Mouse (Mus musculus): Measurements from ENCODE around the gene Ces1e.

Ces1e gene

DNA sequence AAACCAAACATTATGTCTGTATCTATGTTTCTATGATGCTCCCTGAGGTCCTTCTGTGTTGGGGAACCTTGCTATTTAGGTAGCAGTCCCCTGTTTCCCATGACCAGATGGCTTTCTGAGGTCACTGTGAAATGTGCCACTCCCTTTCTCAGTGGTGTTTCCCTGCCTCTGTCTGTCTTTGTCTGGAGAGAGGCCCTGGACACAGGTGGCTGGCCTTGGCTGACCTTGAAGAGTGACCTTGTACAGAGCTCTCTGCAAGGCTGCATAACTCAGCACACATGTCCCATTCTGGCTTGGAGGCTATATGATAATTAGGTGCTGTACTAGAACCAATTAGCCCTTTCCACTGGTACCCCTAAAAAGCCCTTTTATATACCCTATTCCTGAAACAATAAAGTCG is 52.8 kb downstream of the Ces1e start:
- no peak for DNase-seq (ENCODE audit: low spot score)

GRCm38 (mm10) chr8:93174554-93174953 is 54.9 kb downstream of the Ces1e start:
- no peak for DNase-seq (ENCODE audit: low spot score)

GRCm38 (mm10) chr8:93171846-93172590 is 57.4 kb downstream of the Ces1e start:
- no peak for DNase-seq (ENCODE audit: low spot score)

DNA sequence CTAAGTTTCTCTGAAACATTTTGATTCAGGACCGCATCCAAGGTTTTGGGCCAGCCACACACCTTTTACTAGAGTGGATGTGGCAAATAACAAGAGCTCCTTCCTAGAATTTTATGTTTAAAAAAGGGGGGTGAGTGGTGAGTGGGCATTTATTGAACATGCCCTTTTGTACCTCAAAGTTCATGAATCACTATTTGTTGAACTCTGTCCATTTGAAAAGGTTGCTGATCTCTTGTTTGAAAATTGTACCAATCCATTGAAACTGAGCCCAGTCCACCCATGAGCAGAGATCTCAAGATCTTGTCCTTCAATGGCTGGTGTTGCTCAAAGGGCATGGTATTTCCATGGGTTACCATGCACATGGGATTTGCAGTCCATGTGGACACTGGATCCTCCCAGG is 66.1 kb downstream of the Ces1e start:
- no peak for DNase-seq (ENCODE audit: low spot score)

DNA sequence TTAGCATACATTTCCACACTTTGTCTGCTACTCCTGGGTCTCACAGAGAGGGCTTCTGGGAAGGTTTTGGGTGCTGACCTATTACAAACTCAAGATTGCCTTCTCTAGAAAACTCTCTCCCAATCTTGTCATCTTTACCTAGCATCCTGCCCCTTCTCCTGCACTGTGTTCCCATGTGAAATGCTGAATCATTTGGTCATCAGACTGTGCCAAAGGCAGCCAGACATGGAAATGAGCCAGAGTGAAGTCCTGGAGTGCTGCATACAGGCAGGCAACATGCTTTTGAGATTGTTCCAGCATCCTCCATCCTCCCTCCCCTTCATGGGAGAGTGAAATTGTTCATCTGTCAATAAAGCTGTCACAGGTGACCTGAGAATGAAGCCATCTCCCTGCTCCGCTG is 78.0 kb downstream of the Ces1e start:
- DNase-seq (ENCODE audit: low spot score), result peak; percentile 15
